Mouse (Mus musculus) layer of hippocampus, postnatal 25 days (tissue): ENCODE data around the gene Tgds. TPM values are rescaled to one million over a fixed set of nuclear protein-coding genes. Genes with fewer than 3 reads are reported as not detected.
"Not testable (repeated sequence)": the region's sequence is repeated elsewhere in the genome, so short reads cannot be mapped to it uniquely, and the experiment has no call there.

ENCODE experiments used
- DNase-seq, 2 experiments: peaks; one replicate each; pipeline ENCODE4 v3.0.0; 2022; ENCODE audit warnings: mixed read lengths in 2 of 2, low spot score in 1 of 2; ENCODE audit errors: extremely low spot score in 1 of 2
- total RNA-seq, 2 experiments: library from RNA; stranded (reverse); gene quantifications; 2 replicates each; pipeline ENCODE4 v1.2.3; 2021

Tgds gene
- total RNA-seq: 1 to 10 TPM; 8.3 to 8.4 TPM

GRCm38 (mm10) chr14:118132642-118132977 lies at the start of gene Tgds:
Gene Tgds, minus strand, starts transcription at chr14:118132755.
- peak; percentile 93 to 98 for DNase-seq

- DNase-seq: peak in 1 of 2 experiments; percentile 24
Measured at GRCm38 (mm10) chr14:118180711-118181177, 48.2 kb upstream of the Tgds start.

GRCm38 (mm10) chr14:118180117-118180557 lies 47.6 kb upstream of the Tgds start:
- DNase-seq: peak in 1 of 2 experiments; percentile 15

GRCm38 (mm10) chr14:118179701-118180100 lies 47.1 kb upstream of the Tgds start:
- DNase-seq: no peak

- no peak for DNase-seq
Measured at GRCm38 (mm10) chr14:118179251-118179650, 46.7 kb upstream of the Tgds start.

- no peak for DNase-seq
Measured at GRCm38 (mm10) chr14:118175694-118176085, 43.1 kb upstream of the Tgds start.

- no peak for DNase-seq
Measured at GRCm38 (mm10) chr14:118175071-118175693, 42.6 kb upstream of the Tgds start.

- DNase-seq: no peak
Measured at GRCm38 (mm10) chr14:118173590-118174203, 41.1 kb upstream of the Tgds start.

GRCm38 (mm10) chr14:118168776-118169175 lies 36.2 kb upstream of the Tgds start:
- no peak for DNase-seq

- DNase-seq: no peak
Measured at GRCm38 (mm10) chr14:118162640-118163039, 30.1 kb upstream of the Tgds start.

- no peak for DNase-seq
Measured at GRCm38 (mm10) chr14:118161751-118162150, 29.2 kb upstream of the Tgds start.

GRCm38 (mm10) chr14:118157146-118157545 lies 24.6 kb upstream of the Tgds start:
- DNase-seq: peak; percentile 61 to 79

GRCm38 (mm10) chr14:118156740-118157139 lies 24.2 kb upstream of the Tgds start:
- no peak for DNase-seq

- not testable (repeated sequence) for DNase-seq
Measured at GRCm38 (mm10) chr14:118156056-118156455, 23.5 kb upstream of the Tgds start.

- no peak for DNase-seq
Measured at GRCm38 (mm10) chr14:118152294-118152651, 19.7 kb upstream of the Tgds start.

GRCm38 (mm10) chr14:118151651-118152293 lies 19.2 kb upstream of the Tgds start:
- DNase-seq: no peak

GRCm38 (mm10) chr14:118150656-118151551 lies 18.3 kb upstream of the Tgds start:
- DNase-seq: no peak

GRCm38 (mm10) chr14:118148554-118148953 lies 16.0 kb upstream of the Tgds start:
- DNase-seq: no peak

- DNase-seq: no peak
Measured at GRCm38 (mm10) chr14:118148046-118148445, 15.5 kb upstream of the Tgds start.

GRCm38 (mm10) chr14:118142283-118142682 lies 9.7 kb upstream of the Tgds start:
- no peak for DNase-seq

- DNase-seq: peak in 1 of 2 experiments; percentile 24
Measured at GRCm38 (mm10) chr14:118137487-118137886, 4.9 kb upstream of the Tgds start.
